Mouse (Mus musculus) heart, postnatal 14 days (tissue): ENCODE measurements around the gene Rhox2g. TPM values are rescaled to one million over a fixed set of nuclear protein-coding genes. Genes with fewer than 3 reads are reported as not detected.
"Not testable (repeated sequence)": the region's sequence is repeated elsewhere in the genome, so short reads cannot be mapped to it uniquely, and the experiment has no call there.

Experiments
- DNase-seq, 2 experiments: peaks; one replicate each; pipeline ENCODE4 v3.0.0; 2021 to 2022
- intact Hi-C: fragments of 180-260 bp; cut with DNase I; formaldehyde crosslinking; loops from one replicate; pipeline ENCODE4 v1.15.1; 2025
- long read RNA-seq, 2 experiments: library from polyadenylated mRNA; stranded (forward); transcript quantifications; one replicate each; pipeline ENCODE4 v2.0.0; 2021
- total RNA-seq, 2 experiments: library from RNA; stranded (reverse); gene quantifications; 2 replicates each; pipeline ENCODE4 v1.2.3; 2021

The Rhox2g gene
- not detected for total RNA-seq
- long read RNA-seq, experiment 1 = 0 reads
- long read RNA-seq, experiment 2 = 0 reads

DNA sequence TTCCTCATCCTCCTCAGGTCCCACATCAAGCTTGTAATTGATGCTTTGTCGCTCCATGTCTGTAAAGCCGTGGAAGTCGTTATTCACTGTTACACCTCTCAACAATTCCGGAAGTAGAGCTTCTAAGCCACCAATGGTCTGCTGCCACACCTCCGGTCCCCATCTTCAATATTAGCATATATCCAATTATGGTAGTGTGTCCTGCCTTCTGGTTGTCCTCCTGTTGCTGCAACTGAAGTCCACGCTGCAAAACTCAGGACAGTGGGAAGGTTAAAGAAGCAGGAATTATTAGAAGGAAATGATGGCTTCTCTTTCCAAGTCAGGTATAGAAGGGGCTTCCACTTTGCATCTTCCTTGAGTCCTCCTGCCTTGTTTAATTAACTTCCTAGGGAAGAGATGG is at the start of gene Rhox2g:
Gene Rhox2g, minus strand, starts transcription at position 101 of the 400 bp plus-strand sequence.
- DNase-seq, intact Hi-C loops: not testable (repeated sequence)

DNA sequence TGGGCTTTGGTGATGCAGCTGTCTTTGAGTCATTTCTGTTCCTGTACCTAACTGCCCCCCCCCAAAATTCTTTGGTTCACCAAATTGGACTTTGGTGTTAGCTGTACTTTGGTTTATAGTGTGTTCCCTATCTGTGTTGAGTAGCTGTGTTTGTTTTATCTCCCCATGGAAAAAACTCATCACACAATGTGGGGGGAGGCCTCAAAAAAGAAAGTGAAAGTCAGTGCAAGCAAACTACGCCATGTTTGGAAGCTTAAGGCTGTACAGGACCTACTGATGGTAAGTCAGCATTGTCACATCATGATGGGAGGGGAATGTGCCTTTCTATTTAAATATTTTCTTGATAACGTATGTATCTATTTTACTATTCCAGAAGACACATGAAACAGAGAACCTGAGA is 49.0 kb upstream of the Rhox2g start:
- intact Hi-C loops = no loop called here

DNA sequence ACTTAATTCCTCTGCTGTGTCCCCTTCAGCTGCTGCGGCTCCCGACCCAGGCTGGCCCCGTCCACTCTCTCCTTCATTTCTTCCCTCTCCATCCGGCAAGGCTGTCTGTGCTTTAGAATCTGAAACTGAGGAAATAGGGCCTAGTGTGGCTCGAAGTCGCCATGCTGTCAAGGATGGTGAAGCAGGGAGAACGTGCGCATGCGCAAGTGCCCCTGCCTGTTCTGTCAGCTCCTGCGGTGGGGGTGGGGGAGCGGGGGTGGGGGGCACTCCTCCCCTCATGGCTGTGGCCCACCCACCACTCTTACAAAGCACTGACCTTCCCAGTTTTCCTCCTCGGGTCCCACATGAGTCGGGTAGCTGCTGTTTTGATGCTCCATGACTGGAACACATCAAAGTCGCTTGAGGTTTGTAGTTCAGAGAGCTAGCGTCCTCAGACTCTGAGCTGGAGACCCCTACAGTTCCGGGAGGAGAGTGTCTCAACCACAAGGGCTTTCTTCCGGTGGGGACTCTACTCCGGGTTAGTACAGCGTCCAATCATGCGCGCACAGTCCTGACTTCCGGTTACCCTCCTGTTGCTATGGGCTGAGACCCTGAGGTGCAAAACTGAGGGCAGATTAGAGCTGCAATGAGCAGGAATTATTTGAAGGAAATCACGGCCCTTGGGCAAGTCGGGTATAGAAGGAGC is 39.9 kb upstream of the Rhox2g start:
- DNase-seq = no peak
- intact Hi-C loops = no loop called here

More for the DNA sequence above, 49.0 kb upstream of the Rhox2g start:
- DNase-seq = no peak

DNA sequence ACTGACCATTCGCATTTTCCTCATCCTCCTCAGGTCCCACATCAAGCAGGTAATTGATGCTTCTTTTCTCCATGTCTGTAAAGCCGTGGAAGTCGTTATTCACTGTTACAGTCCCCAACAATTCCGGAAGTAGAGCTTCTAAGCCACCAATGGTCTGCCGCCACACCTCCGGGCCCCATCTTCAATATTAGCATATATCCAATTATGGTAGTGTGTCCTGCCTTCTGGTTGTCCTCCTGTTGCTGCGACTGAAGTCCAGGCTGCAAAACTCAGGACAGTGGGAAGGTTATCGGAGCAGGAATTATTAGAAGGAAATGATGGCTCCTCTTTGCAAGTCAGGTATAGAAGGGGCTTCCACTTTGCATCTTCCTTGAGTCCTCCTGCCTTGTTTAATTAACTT is 29.9 kb upstream of the Rhox2g start, which contains the start of gene Rhox2h:
Gene Rhox2h, minus strand, starts transcription at position 101 of the 400 bp plus-strand sequence.
- intact Hi-C loops = not testable (repeated sequence)

GRCm38 (mm10) chrX:37668664-37669063 is 25.4 kb upstream of the Rhox2g start, which contains the start of gene Rhox3h:
Gene Rhox3h, minus strand, starts transcription at chrX:37668764.
- intact Hi-C loops, DNase-seq: not testable (repeated sequence)

More for the DNA sequence above, 29.9 kb upstream of the Rhox2g start, which contains the start of gene Rhox2h:
- not testable (repeated sequence) for DNase-seq

GRCm38 (mm10) chrX:37651227-37651626 is 8.0 kb upstream of the Rhox2g start, which contains the start of gene Rhox4g:
Gene Rhox4g, minus strand, starts transcription at chrX:37651327.
- intact Hi-C loops, DNase-seq: not testable (repeated sequence)

GRCm38 (mm10) chrX:37628512-37628911 is 14.8 kb downstream of the Rhox2g start, which contains the start of gene Rhox3g:
Gene Rhox3g, minus strand, starts transcription at chrX:37628612.
- DNase-seq, intact Hi-C loops: not testable (repeated sequence)

GRCm38 (mm10) chrX:37607604-37608003 is 35.7 kb downstream of the Rhox2g start, which contains the start of gene Rhox4f:
Gene Rhox4f, minus strand, starts transcription at chrX:37607704.
- intact Hi-C loops, DNase-seq: not testable (repeated sequence)

Other genes with a start within 250 kb of the Rhox2g start
- gene Rhox2b, start 231.4 kb downstream of the Rhox2g start, total RNA-seq = not detected
- not detected for gene Rhox4b, start 211.0 kb downstream of the Rhox2g start, total RNA-seq
- not detected for gene Rhox2c, start 189.8 kb downstream of the Rhox2g start, total RNA-seq
- gene Rhox3c, start 184.9 kb downstream of the Rhox2g start, total RNA-seq = not detected
- gene Rhox4c, start 163.1 kb downstream of the Rhox2g start, total RNA-seq = not detected
- gene Rhox2d, start 150.0 kb downstream of the Rhox2g start, total RNA-seq = not detected
- not detected for gene Rhox4d, start 129.1 kb downstream of the Rhox2g start, total RNA-seq
- not detected for gene Rhox2e, start 113.0 kb downstream of the Rhox2g start, total RNA-seq
- gene Rhox3e, start 101.5 kb downstream of the Rhox2g start, total RNA-seq = not detected
- gene Rhox4e, start 86.1 kb downstream of the Rhox2g start, total RNA-seq = not detected
- not detected for gene Rhox2f, start 72.1 kb downstream of the Rhox2g start, total RNA-seq
- gene Rhox3f, start 62.5 kb downstream of the Rhox2g start, total RNA-seq = not detected
- not detected for gene Rhox4f, start 35.8 kb downstream of the Rhox2g start, total RNA-seq
- not detected for gene Rhox3g, start 14.9 kb downstream of the Rhox2g start, total RNA-seq
- gene Rhox4g, start 7.9 kb upstream of the Rhox2g start, total RNA-seq = not detected
- not detected for gene Rhox3h, start 25.3 kb upstream of the Rhox2g start, total RNA-seq
- gene Rhox2h, start 29.8 kb upstream of the Rhox2g start, total RNA-seq = not detected
- gene Rhox5, start 161.4 kb upstream of the Rhox2g start, total RNA-seq = 1 to 10 TPM; 1.7 to 3.7 TPM
- not detected for gene Rhox6, start 183.4 kb upstream of the Rhox2g start, total RNA-seq
- gene Rhox7a, start 188.2 kb upstream of the Rhox2g start, total RNA-seq = not detected
- not detected for gene Rhox8, start 235.5 kb upstream of the Rhox2g start, total RNA-seq